ENCODE assay signal across 8 mouse cellular contexts in the genomic region with DNA sequence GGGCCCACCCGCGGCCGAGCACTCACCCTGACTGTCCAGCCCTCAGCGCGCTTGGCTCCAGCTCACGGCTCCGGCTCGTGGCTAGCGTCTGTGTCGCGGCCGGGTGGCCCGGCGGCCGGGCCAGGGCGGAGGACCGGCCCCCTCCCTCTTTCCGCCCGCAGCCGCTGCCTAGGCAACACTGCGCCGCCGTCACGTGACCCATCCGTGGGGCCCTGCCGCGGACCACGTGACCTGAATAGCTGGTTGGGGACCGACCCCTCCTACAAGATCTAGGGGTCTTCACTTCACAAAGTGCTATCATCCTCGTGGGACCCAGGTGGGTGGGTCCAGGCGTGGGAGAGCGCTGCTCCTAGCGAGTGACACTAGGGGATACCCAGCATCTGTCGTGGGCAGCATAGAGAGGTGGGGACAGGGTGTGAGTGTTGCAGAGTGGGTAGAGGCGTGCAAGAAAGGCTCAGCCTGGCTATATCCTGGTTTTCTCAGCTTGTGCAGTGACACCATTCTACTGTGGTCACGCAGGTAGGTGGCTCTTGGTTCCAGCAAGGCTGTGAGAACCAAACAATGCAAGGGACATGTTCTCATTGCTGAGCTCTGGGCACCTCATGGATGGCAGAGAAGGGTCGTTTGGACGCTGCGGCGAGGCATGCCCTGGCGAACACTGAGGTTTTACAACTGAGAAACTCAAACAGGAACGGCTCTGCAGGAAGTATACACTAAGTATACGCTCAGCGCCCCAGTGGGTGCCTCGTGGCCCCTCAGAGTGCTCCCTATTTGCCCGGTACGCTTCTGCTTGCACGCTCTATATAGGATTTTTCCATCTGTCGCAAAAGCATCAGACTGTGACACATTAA. TPM values are rescaled to one million over a fixed set of nuclear protein-coding genes. Genes with fewer than 3 reads are reported as not detected.
DNase-seq lines count a peak whose midpoint lies in the region; ATAC-seq lines count a peak whose summit lies in the region.

A gene (minus strand): TSS at position 202 of the 851 bp plus-strand sequence.

- peak within 1 kb of the TSS; percentile 52 for H3K4me3 ChIP-seq in intestine, embryonic 15.5 days (replicated peaks)

- WGBS in intestine, embryonic 15.5 days, result 3% methylated on average over 49 of the region's 49 CpGs

- H3K27ac ChIP-seq in intestine, embryonic 15.5 days, result peak within 1 kb of the TSS; percentile 71

- no peaks in the 10 kb centered on the region for H3K9me3 ChIP-seq in intestine, embryonic 15.5 days

- intact Hi-C loops in left cerebral cortex, postnatal 14 days (cut with DNase I), result no loop called here

- peak; percentile 55 for DNase-seq in adrenal gland, adult 8-10 months
- DNase-seq in embryo, embryonic 9.5 days (ENCODE audit: extremely low spot score), result peak; percentile 84
- DNase-seq in gastrocnemius, postnatal 4 days (ENCODE audit: low spot score in 2 of 2), result peak; percentile 69 to 85
- peak; percentile 85 for DNase-seq in left cerebral cortex, postnatal 14 days (ENCODE audit: low spot score in 2 of 2)
- DNase-seq in right cerebral cortex, postnatal 25 days, result peak; percentile 88
- peak; percentile 69 to 77 for DNase-seq in urinary bladder, postnatal 36 days (ENCODE audit: low spot score in 2 of 2)

- H3K4me1 ChIP-seq in intestine, embryonic 15.5 days (replicated peaks), result peaks cover 24% of the 10 kb centered on the region

- no peaks in the 10 kb centered on the region for H3K27me3 ChIP-seq in intestine, embryonic 15.5 days (replicated peaks)

- H3K9ac ChIP-seq in intestine, embryonic 15.5 days, result peak within 1 kb of the TSS; percentile 50

- no peaks in the 10 kb centered on the region for H3K36me3 ChIP-seq in intestine, embryonic 15.5 days

- peak; percentile 84 for ATAC-seq in intestine, embryonic 15.5 days
- peak; percentile 67 for ATAC-seq in megakaryocyte-erythroid progenitor cell, adult 5-6 weeks (replicated peaks; ENCODE audit: low FRiP score, low TSS enrichment, poor library complexity, severe bottlenecking)

- H3K4me2 ChIP-seq in intestine, embryonic 15.5 days (replicated peaks), result peak within 1 kb of the TSS; percentile 90

RNA-seq across cellular contexts. Expression of the gene that starts here (rescaled TPM):
- 1 to 10 TPM; 2.5 to 5.7 (median 4.6) TPM for total RNA-seq in adrenal gland, adult 8-10 months (2022)
- total RNA-seq in gastrocnemius, postnatal 4 days (2021), result 1 to 10 TPM; 8.3 to 9.6 TPM
- 6.4 and 6.7 TPM in 2 replicates for polyA plus RNA-seq in intestine, embryonic 15.5 days (2015; fragmentation: Nextera tagmentation; extraction: Ambion mirVana)
- 10 to 100 TPM; 54.3 to 56.1 TPM for total RNA-seq in left cerebral cortex, postnatal 14 days (2021)
- 14.5 and 20.3 TPM in 2 replicates for total RNA-seq in megakaryocyte-erythroid progenitor cell, adult 5-6 weeks (2014; fragmentation: Nextera tagmentation)
- 10.1 and 23.9 TPM in 2 replicates for total RNA-seq in megakaryocyte-erythroid progenitor cell, adult 5-6 weeks (2017)

Comparison
In these comparisons a context has a peak if more than half of its experiments do, and no peak if none do; other contexts are left out.
1. Peak in every context shown above with its lines: DNase-seq, ATAC-seq, H3K4me3 ChIP-seq and H3K27ac ChIP-seq.